Mouse (Mus musculus) forebrain, embryonic 15.5 days (tissue): Measurements from ENCODE around the gene Tmem132b. TPM values are rescaled to one million over a fixed set of nuclear protein-coding genes. Genes with fewer than 3 reads are reported as not detected.
A peak's percentile ranks its signal among the peaks of the same experiment; 100 is the strongest.

Source experiments
- ATAC-seq: fragments of 200-750 bp; cut with Nextera tagmentation; replicated peaks from 2 replicates; pipeline ENCODE4 v1.8.0; 2017; ENCODE audit warnings: mild to moderate bottlenecking, moderate TSS enrichment, moderate library complexity
- H3K27ac ChIP-seq: fragments of 300-500 bp; sonication (generic); replicated peaks from 2 replicates; pipeline ENCODE4 v1.5.1; 2015; ENCODE audit warnings: mild to moderate bottlenecking, inconsistent platforms
- H3K27me3 ChIP-seq: fragments of 300-500 bp; sonication (generic); 2 replicates; pipeline ENCODE4 v1.6.1; 2015; ENCODE audit warnings: inconsistent platforms
- H3K36me3 ChIP-seq: fragments of 300-500 bp; sonication (generic); 2 replicates; pipeline ENCODE4 v1.6.1; 2015; ENCODE audit warnings: mild to moderate bottlenecking, inconsistent platforms
- H3K4me1 ChIP-seq: fragments of 300-500 bp; sonication (generic); 2 replicates; pipeline ENCODE4 v1.6.1; 2015; ENCODE audit warnings: inconsistent platforms
- H3K4me2 ChIP-seq: fragments of 300-500 bp; sonication (generic); replicated peaks from 2 replicates; pipeline ENCODE4 v1.6.1; 2015; ENCODE audit warnings: mild to moderate bottlenecking, inconsistent platforms
- H3K4me3 ChIP-seq: fragments of 300-500 bp; sonication (generic); 2 replicates; pipeline ENCODE4 v1.5.1; 2015; ENCODE audit warnings: mild to moderate bottlenecking, inconsistent platforms
- H3K9ac ChIP-seq: fragments of 300-500 bp; sonication (generic); replicated peaks from 2 replicates; pipeline ENCODE4 v1.6.1; 2015; ENCODE audit warnings: mild to moderate bottlenecking, inconsistent platforms
- H3K9me3 ChIP-seq: fragments of 300-500 bp; sonication (generic); 2 replicates; pipeline ENCODE4 v1.6.1; 2016; ENCODE audit warnings: inconsistent platforms
- WGBS: fragments of 180-500 bp; shearing (Covaris S2); methylation state at CpG from one replicate; pipeline ENCODE4 v1.1.7; 2015; ENCODE audit warnings: mixed read lengths; 5-methylcytosine and 5-hydroxymethylcytosine counted together
- polyA plus RNA-seq: library from polyadenylated mRNA; unstranded; fragments of >200 nt; fragmentation: Nextera tagmentation; extraction: Ambion mirVana; gene quantifications from 2 replicates; pipeline ENCODE4 v1.2.1, GENCODE M21; 2015

Tmem132b gene
- polyA plus RNA-seq, 1 experiment from 2014 or later: 8.3 TPM

- Histone ChIP-seq H3K4me2 (no peak overlapping the region), H3K36me3 (no peaks in the 10 kb centered on the region), H3K9ac (no peak overlapping the region), H3K27ac (no peak overlapping the region), H3K9me3 (no peaks in the 10 kb centered on the region), H3K4me1 (peaks cover 28% of the 10 kb centered on the region), H3K27me3 (no peaks in the 10 kb centered on the region), H3K4me3 (no peak overlapping the region)
- WGBS: 28% methylated on average over 13 of the region's 13 CpGs
- ATAC-seq: no peak
Observed at GRCm38 (mm10) chr5:125546293-125546692, 14.7 kb downstream of the Tmem132b start.

DNA sequence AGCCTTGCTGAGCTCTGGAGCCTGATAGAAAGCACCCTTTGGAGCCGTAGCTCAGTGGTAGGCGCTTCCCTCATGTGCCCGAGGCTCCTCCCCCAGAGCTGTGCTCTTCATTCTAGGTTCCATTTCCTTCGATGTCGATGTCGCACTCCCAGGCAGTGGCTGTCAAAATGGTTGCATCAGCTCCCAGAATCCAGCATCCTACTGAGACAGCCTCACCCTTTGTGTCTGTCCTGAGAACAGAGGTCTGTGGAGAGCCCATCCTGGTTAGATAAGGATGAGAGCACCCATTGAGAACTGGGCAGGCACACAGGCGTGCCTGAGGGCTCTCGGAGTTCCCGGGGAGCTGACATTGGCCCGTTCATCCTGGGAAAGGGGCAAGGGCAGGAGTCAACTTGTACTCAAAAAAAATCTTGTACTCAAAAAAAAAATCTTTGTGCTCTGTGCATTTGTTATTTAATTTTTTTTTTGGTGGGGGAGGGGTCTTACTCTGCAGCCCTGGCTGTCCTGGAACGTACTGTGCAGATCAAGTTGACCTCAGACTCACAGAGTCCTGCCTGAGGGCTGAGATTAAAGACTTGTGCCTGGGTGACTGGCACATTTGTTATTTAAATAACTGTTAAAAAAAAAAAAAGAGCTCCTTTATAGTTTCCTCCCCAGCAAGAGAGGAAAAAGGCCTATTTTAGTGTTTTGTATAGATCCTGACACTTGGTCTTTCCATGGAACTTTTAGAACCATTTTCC, 18.3 kb downstream of the Tmem132b start:
- Histone ChIP-seq H3K27me3 (no peaks in the 10 kb centered on the region), H3K4me3 (no peak overlapping the region), H3K27ac (peak overlapping the region; percentile 27; the same call in 1 of the 2 replicates), H3K4me2 (peak overlapping the region; percentile 10; the same call in 1 of the 2 replicates), H3K9ac (no peak overlapping the region), H3K36me3 (no peaks in the 10 kb centered on the region), H3K9me3 (no peaks in the 10 kb centered on the region), H3K4me1 (peaks cover 21% of the 10 kb centered on the region)
- WGBS: 14% methylated on average over 11 of the region's 11 CpGs
- ATAC-seq: no peak; the same call in 1 of the 2 replicates

- no peak overlapping the region for H3K27ac ChIP-seq
- H3K4me1 ChIP-seq: no peaks in the 10 kb centered on the region
- no peak for ATAC-seq
- no peaks in the 10 kb centered on the region for H3K27me3 ChIP-seq
- 73% methylated on average over 5 of the region's 5 CpGs for WGBS
- H3K9me3 ChIP-seq: 0 out of 2 replicates have a peak, but pooled peaks cover 3% of the 10 kb centered on the region
- no peak overlapping the region for H3K9ac ChIP-seq
- no peak overlapping the region for H3K4me3 ChIP-seq
- no peak overlapping the region for H3K4me2 ChIP-seq
- no peaks in the 10 kb centered on the region for H3K36me3 ChIP-seq
Observed at GRCm38 (mm10) chr5:125555732-125556131, 24.2 kb downstream of the Tmem132b start.

DNA sequence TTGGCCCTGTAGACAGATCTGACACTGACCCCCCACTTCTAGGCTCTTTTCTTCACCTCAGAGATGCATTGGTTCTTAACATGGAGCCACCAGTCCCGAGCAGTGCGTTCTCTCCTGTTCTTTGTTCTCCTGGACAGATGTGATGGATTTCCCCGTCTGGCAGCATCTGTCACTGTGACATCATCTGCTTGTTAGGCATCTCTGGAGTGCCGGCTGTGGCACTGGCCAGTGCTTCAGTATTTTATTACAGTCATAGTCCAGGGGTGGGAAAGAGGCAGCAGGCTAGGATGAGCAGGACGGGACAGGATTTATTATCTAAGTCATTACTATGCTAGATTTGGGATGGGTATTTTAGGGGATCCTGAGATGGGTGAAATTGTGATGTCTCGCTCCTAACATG, 31.9 kb downstream of the Tmem132b start:
- no peak overlapping the region for H3K9ac ChIP-seq
- no peak overlapping the region for H3K4me2 ChIP-seq
- no peak overlapping the region for H3K27ac ChIP-seq
- H3K4me3 ChIP-seq: no peak overlapping the region
- H3K36me3 ChIP-seq: no peaks in the 10 kb centered on the region
- WGBS: 73% methylated on average over 6 of the region's 6 CpGs
- ATAC-seq: no peak
- H3K4me1 ChIP-seq: no peaks in the 10 kb centered on the region
- no peaks in the 10 kb centered on the region for H3K27me3 ChIP-seq
- H3K9me3 ChIP-seq: 0 out of 2 replicates have a peak, but pooled peaks cover 3% of the 10 kb centered on the region

- Histone ChIP-seq H3K27me3 (no peaks in the 10 kb centered on the region), H3K4me1 (no peaks in the 10 kb centered on the region), H3K36me3 (no peaks in the 10 kb centered on the region), H3K4me3 (no peak overlapping the region), H3K4me2 (no peak overlapping the region), H3K9ac (no peak overlapping the region), H3K9me3 (no peaks in the 10 kb centered on the region), H3K27ac (no peak overlapping the region)
- no peak for ATAC-seq
- 81% methylated on average over 11 of the region's 11 CpGs for WGBS
Observed at GRCm38 (mm10) chr5:125565725-125566124, 34.2 kb downstream of the Tmem132b start.

DNA sequence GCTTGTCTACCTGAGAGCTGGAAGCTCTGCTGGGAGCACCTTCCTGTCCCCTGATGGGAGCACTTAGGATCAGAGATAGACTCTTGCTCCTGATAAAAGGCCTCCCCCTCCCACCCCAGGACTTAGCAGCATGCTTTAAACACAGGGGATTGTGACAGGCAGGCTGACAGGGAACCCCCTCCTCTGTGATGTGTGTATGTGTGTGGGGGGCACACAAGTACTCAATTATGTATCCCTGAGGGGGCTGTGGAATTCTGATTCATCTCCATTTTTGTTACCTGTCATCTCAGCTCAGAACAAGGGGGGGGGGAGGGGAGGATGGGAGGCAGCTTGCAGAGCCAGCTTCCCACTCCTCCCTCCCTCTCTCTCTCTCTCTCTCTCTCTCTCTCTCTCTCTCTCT, 36.9 kb downstream of the Tmem132b start:
- Histone ChIP-seq H3K27ac (no peak overlapping the region), H3K36me3 (no peaks in the 10 kb centered on the region), H3K27me3 (no peaks in the 10 kb centered on the region), H3K9me3 (no peaks in the 10 kb centered on the region), H3K4me1 (no peaks in the 10 kb centered on the region), H3K4me3 (no peak overlapping the region), H3K9ac (no peak overlapping the region), H3K4me2 (no peak overlapping the region)
- 0 out of 2 replicates have a peak, but pooled peaks have one; percentile 35 for ATAC-seq

- 89% methylated on average over 5 of the region's 5 CpGs for WGBS
- ATAC-seq: no peak
- no peaks in the 10 kb centered on the region for H3K27me3 ChIP-seq
- H3K4me1 ChIP-seq: peaks cover 16% of the 10 kb centered on the region
- H3K4me3 ChIP-seq: no peak overlapping the region
- H3K36me3 ChIP-seq: no peaks in the 10 kb centered on the region
- H3K4me2 ChIP-seq: no peak overlapping the region
- H3K27ac ChIP-seq: no peak overlapping the region
- H3K9me3 ChIP-seq: no peaks in the 10 kb centered on the region
- no peak overlapping the region for H3K9ac ChIP-seq
Observed at GRCm38 (mm10) chr5:125572011-125572410, 40.4 kb downstream of the Tmem132b start.

DNA sequence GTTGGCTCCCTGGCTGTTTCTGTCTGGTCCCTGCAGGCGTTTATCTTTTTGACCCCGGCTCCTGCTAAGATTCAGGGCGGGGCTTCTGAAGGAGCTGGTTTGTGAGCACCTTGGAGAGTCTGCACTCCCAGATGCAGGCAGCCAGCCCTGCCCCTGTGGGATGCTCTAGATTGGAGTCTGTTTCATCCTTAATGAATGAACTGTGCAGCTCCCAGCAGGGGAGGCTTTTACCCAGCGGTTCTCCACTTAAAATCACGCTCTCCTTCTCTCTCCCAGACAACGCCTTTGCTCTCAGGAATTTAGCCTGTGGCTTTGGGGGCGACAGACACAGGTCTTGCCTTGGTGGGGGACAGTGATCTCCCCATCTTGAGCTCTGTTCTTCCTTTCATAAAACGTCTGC, 43.3 kb downstream of the Tmem132b start:
- WGBS: 3% methylated on average over 8 of the region's 8 CpGs
- Histone ChIP-seq H3K4me2 (no peak overlapping the region), H3K27ac (0 out of 2 replicates have a peak overlapping the region, but pooled peaks have one; percentile 4), H3K9me3 (no peaks in the 10 kb centered on the region), H3K4me1 (peaks cover 21% of the 10 kb centered on the region), H3K36me3 (no peaks in the 10 kb centered on the region), H3K9ac (no peak overlapping the region), H3K4me3 (no peak overlapping the region), H3K27me3 (no peaks in the 10 kb centered on the region)
- no peak for ATAC-seq

GRCm38 (mm10) chr5:125575866-125576265, 44.3 kb downstream of the Tmem132b start:
- no peaks in the 10 kb centered on the region for H3K27me3 ChIP-seq
- no peak overlapping the region for H3K4me3 ChIP-seq
- no peak overlapping the region for H3K9ac ChIP-seq
- H3K9me3 ChIP-seq: no peaks in the 10 kb centered on the region
- H3K27ac ChIP-seq: no peak overlapping the region
- H3K4me1 ChIP-seq: peaks cover 21% of the 10 kb centered on the region
- no peak for ATAC-seq
- whole genome bisulfite sequencing: 92% methylated on average over 2 of the region's 2 CpGs
- no peaks in the 10 kb centered on the region for H3K36me3 ChIP-seq
- H3K4me2 ChIP-seq: no peak overlapping the region

- Histone ChIP-seq H3K4me1 (peaks cover 22% of the 10 kb centered on the region), H3K27me3 (no peaks in the 10 kb centered on the region), H3K4me3 (no peak overlapping the region), H3K27ac (peak overlapping the region; percentile 8; the same call in 1 of the 2 replicates), H3K4me2 (no peak overlapping the region), H3K9me3 (no peaks in the 10 kb centered on the region), H3K9ac (no peak overlapping the region), H3K36me3 (no peaks in the 10 kb centered on the region)
- no peak for ATAC-seq
- WGBS: 63% methylated on average over 13 of the region's 13 CpGs
Observed at GRCm38 (mm10) chr5:125578661-125579060, 47.1 kb downstream of the Tmem132b start.

GRCm38 (mm10) chr5:125579153-125579552, 47.6 kb downstream of the Tmem132b start:
- no peaks in the 10 kb centered on the region for H3K36me3 ChIP-seq
- WGBS: 51% methylated on average over 4 of the region's 4 CpGs
- ATAC-seq: no peak
- H3K4me1 ChIP-seq: peaks cover 26% of the 10 kb centered on the region
- H3K4me2 ChIP-seq: no peak overlapping the region
- H3K9me3 ChIP-seq: no peaks in the 10 kb centered on the region
- H3K9ac ChIP-seq: no peak overlapping the region
- no peak overlapping the region for H3K27ac ChIP-seq
- H3K4me3 ChIP-seq: no peak overlapping the region
- no peaks in the 10 kb centered on the region for H3K27me3 ChIP-seq

GRCm38 (mm10) chr5:125583298-125583697, 51.7 kb downstream of the Tmem132b start:
- Histone ChIP-seq H3K4me1 (peaks cover 4% of the 10 kb centered on the region; the same call in 1 of the 2 replicates), H3K27me3 (no peaks in the 10 kb centered on the region), H3K9ac (no peak overlapping the region), H3K4me3 (no peak overlapping the region), H3K4me2 (no peak overlapping the region), H3K27ac (no peak overlapping the region), H3K9me3 (no peaks in the 10 kb centered on the region), H3K36me3 (no peaks in the 10 kb centered on the region)
- ATAC-seq: no peak
- WGBS: 81% methylated on average over 2 of the region's 2 CpGs

DNA sequence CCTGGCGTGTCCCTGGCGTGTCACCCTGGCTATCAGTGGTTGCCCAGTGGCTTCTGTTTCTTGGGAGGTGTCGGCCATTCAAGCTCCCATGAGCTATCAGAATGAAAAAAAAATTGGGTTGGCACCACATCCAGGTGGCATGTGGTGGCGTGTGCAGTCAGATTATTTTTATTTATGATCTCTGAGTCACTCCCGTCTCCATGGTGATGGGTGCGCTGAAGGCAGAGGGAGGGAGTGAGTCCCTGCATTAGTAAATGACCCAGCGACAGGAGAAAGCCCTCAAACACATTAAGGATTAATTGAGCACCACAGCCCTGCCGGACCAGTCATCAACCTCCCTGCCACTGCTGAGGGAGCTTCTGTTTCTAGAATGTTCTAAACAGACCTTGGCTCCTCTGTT, 52.3 kb downstream of the Tmem132b start:
- H3K4me3 ChIP-seq: no peak overlapping the region
- 62% methylated on average over 8 of the region's 8 CpGs for WGBS
- H3K4me2 ChIP-seq: no peak overlapping the region
- no peaks in the 10 kb centered on the region for H3K9me3 ChIP-seq
- peaks cover 6% of the 10 kb centered on the region for H3K4me1 ChIP-seq
- H3K9ac ChIP-seq: no peak overlapping the region
- no peaks in the 10 kb centered on the region for H3K27me3 ChIP-seq
- H3K27ac ChIP-seq: 0 out of 2 replicates have a peak overlapping the region, but pooled peaks have one; percentile 27
- no peak for ATAC-seq
- H3K36me3 ChIP-seq: no peaks in the 10 kb centered on the region
